Mouse (Mus musculus): Measurements from ENCODE around the gene Prok1.

DNA sequence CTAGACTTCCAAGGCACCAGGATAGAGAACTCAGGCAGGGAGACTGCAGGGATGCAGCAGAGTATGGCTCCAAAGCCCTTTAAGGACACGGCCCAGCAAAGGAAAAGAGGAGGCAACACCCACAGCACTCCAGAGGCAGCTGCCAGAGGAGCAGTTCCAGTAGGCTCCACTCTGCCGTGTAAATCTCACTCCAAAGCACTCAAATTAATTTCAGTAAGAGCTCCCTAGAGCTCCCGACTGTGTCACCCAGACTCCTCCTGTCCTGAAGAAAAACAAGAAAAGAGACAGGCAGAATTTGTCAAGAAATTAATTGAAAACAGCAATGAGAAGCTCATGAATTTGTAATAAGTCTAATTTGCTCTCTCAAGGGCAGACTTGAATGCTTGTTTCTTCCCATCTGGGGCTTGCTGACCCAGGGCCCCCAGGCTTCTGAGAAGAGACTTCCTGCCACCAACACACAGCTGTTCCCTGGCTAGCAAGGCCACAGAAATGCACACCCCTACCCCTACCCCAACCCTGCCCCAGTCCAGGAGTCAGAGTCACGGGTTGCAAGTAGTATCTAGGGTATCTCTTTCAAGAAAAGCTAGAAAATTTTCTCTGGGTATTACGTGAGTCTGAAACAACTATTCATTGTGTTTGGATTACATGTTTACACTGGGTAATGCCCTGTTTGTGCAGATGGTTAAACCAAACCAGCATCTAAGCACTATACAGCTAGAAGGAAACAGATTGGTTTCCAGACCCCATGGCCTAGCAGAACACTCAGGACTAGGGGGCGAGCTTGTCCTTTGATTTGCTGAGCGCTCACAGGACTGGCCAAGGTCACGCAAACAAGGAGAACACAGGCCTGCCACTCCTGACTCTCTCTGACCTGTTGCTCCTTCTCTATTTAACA is 21.7 kb upstream of the Prok1 start:
- TF ChIP-seq POLR2A (IDR thresholded peaks at IDR 0.05; ENCODE audit: borderline replicate concordance, extremely low read depth, insufficient read depth, insufficient read length, poor library complexity, severe bottlenecking) (no peak), CTCF (IDR thresholded peaks at IDR 0.05; ENCODE audit: borderline replicate concordance, extremely low read depth, insufficient read depth, insufficient read length) (no peak)

Data from brain, embryonic 14.5 days (tissue).